Mouse (Mus musculus): ENCODE measurements around the gene Kremen1. TPM values are rescaled to one million over a fixed set of nuclear protein-coding genes. Genes with fewer than 3 reads are reported as not detected.

Kremen1 gene
- polyA plus RNA-seq, 1 experiment: 33.2 TPM

GRCm38 (mm10) chr11:5242158-5242557 is 19.2 kb downstream of the Kremen1 start:
- DNase-seq: no peak
- H3K4me1 ChIP-seq (ENCODE audit: control insufficient read depth, insufficient read depth, low read length): peaks cover 13% of the 10 kb centered on the region
- no peak for TF ChIP-seq POLR2A (IDR thresholded peaks at IDR 0.05; ENCODE audit: borderline replicate concordance, extremely low read depth, low read depth, low read length)
- TF ChIP-seq CTCF (IDR thresholded peaks at IDR 0.05; ENCODE audit: insufficient read depth, low read length): no peak
- no peak overlapping the region for H3K4me3 ChIP-seq (replicated peaks; ENCODE audit: extremely low read depth, low read depth, low read length)
- 73% methylated on average over 8 of the region's 8 CpGs for WGBS

DNA sequence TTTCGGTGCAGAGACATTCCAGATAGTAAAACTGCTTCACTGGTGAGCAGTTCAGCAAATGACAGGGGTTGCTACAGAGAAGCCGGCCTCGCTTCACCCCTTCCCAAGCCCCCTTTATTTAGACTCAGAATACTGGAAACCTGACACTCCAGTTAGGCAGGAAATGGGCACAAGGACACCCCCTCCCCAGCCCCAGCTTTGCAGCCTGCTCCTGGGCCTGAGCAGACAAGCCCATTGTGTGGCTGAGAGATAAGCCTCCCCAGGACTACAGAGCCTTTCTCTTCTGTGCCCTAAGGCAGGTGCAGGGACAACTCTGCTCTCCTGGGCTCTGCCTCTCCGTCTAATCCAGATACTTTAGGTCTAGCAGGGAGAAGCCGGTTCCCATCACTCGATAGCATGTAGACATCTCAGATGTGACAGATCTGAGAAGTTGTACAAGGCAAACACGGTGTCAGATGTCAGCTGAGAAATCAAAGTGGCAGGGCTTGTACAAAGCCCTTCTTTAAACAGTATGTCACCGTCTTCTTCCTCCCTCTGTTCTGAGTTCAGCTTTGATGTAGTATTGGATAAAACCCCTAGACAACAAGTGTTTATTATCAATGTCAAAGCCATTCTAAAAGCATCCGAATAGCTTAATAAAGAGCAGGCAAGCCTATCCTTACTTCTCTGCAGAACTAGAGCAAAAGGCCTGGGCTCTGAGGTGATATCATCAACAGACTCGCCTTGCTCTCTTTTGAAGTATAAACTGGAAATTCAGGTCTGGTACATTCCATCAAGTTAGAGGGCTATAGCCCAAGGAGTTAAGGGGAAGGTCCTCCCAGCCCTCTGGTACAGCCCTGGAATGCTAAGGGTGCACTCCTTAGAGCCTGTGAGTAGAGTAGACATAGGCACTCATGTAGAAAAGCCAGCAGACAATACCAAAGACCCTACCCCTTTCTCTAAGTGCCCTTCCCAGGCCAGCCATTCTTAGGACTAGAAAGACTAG is 21.4 kb downstream of the Kremen1 start:
- DNase-seq: no peak
- WGBS: 29% methylated on average over 10 of the region's 10 CpGs
- no peak overlapping the region for H3K4me3 ChIP-seq (replicated peaks; ENCODE audit: extremely low read depth, low read depth, low read length)
- TF ChIP-seq POLR2A (IDR thresholded peaks at IDR 0.05; ENCODE audit: borderline replicate concordance, extremely low read depth, low read depth, low read length): no peak
- TF ChIP-seq CTCF (IDR thresholded peaks at IDR 0.05; ENCODE audit: insufficient read depth, low read length): no peak
- peaks cover 8% of the 10 kb centered on the region for H3K4me1 ChIP-seq (ENCODE audit: control insufficient read depth, insufficient read depth, low read length)

- DNase-seq: no peak
- 44% methylated on average over 6 of the region's 6 CpGs for WGBS
- TF ChIP-seq CTCF (IDR thresholded peaks at IDR 0.05; ENCODE audit: insufficient read depth, low read length): no peak
- TF ChIP-seq POLR2A (IDR thresholded peaks at IDR 0.05; ENCODE audit: borderline replicate concordance, extremely low read depth, low read depth, low read length): no peak
- Histone ChIP-seq H3K4me1 (ENCODE audit: control insufficient read depth, insufficient read depth, low read length) (no peaks in the 10 kb centered on the region), H3K4me3 (replicated peaks; ENCODE audit: extremely low read depth, low read depth, low read length) (no peak overlapping the region)
Measured at GRCm38 (mm10) chr11:5219910-5220447, 41.4 kb downstream of the Kremen1 start.

- WGBS: 78% methylated on average over 4 of the region's 4 CpGs
Measured at GRCm38 (mm10) chr11:5219371-5219770, 42.0 kb downstream of the Kremen1 start.

GRCm38 (mm10) chr11:5215401-5216187 is 45.8 kb downstream of the Kremen1 start:
- TF ChIP-seq POLR2A (IDR thresholded peaks at IDR 0.05; ENCODE audit: borderline replicate concordance, extremely low read depth, low read depth, low read length) (no peak), CTCF (IDR thresholded peaks at IDR 0.05; ENCODE audit: insufficient read depth, low read length) (no peak)
- no peak for DNase-seq
- WGBS: 65% methylated on average over 14 of the region's 14 CpGs
- peaks cover 2% of the 10 kb centered on the region; the same call in 1 of the 2 replicates for H3K4me1 ChIP-seq (ENCODE audit: control insufficient read depth, insufficient read depth, low read length)
- no peak overlapping the region for H3K4me3 ChIP-seq (replicated peaks; ENCODE audit: extremely low read depth, low read depth, low read length)

More at GRCm38 (mm10) chr11:5219371-5219770, 42.0 kb downstream of the Kremen1 start:
- no peak for DNase-seq
- Histone ChIP-seq H3K4me1 (ENCODE audit: control insufficient read depth, insufficient read depth, low read length) (peaks cover 2% of the 10 kb centered on the region; the same call in 1 of the 2 replicates), H3K4me3 (replicated peaks; ENCODE audit: extremely low read depth, low read depth, low read length) (no peak overlapping the region)
- TF ChIP-seq POLR2A (IDR thresholded peaks at IDR 0.05; ENCODE audit: borderline replicate concordance, extremely low read depth, low read depth, low read length): no peak
- no peak for TF ChIP-seq CTCF (IDR thresholded peaks at IDR 0.05; ENCODE audit: insufficient read depth, low read length)

GRCm38 (mm10) chr11:5214483-5215040 is 46.8 kb downstream of the Kremen1 start:
- Histone ChIP-seq H3K4me1 (ENCODE audit: control insufficient read depth, insufficient read depth, low read length) (peaks cover 2% of the 10 kb centered on the region; the same call in 1 of the 2 replicates), H3K4me3 (replicated peaks; ENCODE audit: extremely low read depth, low read depth, low read length) (no peak overlapping the region)
- WGBS: 80% methylated on average over 6 of the region's 6 CpGs
- no peak for DNase-seq
- TF ChIP-seq POLR2A (IDR thresholded peaks at IDR 0.05; ENCODE audit: borderline replicate concordance, extremely low read depth, low read depth, low read length) (no peak), CTCF (IDR thresholded peaks at IDR 0.05; ENCODE audit: insufficient read depth, low read length) (no peak)

DNA sequence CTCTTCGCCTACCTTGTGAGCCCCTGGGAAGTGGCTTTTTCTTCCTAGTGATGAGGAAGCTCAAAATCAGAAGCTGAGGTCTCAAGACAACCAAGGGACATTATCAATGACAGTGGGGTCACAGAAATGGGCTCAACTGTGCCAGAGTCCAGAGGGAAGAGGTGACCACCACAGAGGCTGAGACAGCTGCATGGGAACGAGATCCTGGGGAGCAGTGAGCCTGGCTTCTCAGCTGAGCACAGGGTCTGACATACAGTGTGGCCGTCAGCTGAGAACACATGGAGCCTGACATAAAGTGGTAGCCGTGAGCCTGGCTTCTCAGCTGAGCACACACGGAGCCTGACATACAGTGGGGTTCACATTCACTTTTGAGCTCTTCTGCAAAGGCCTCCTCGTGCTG is 58.3 kb downstream of the Kremen1 start:
- 89% methylated on average over 6 of the region's 6 CpGs for WGBS
- TF ChIP-seq POLR2A (IDR thresholded peaks at IDR 0.05; ENCODE audit: borderline replicate concordance, extremely low read depth, low read depth, low read length): no peak
- TF ChIP-seq CTCF (IDR thresholded peaks at IDR 0.05; ENCODE audit: insufficient read depth, low read length): no peak
- Histone ChIP-seq H3K4me3 (replicated peaks; ENCODE audit: extremely low read depth, low read depth, low read length) (no peak overlapping the region), H3K4me1 (ENCODE audit: control insufficient read depth, insufficient read depth, low read length) (no peaks in the 10 kb centered on the region)
- DNase-seq: no peak

DNA sequence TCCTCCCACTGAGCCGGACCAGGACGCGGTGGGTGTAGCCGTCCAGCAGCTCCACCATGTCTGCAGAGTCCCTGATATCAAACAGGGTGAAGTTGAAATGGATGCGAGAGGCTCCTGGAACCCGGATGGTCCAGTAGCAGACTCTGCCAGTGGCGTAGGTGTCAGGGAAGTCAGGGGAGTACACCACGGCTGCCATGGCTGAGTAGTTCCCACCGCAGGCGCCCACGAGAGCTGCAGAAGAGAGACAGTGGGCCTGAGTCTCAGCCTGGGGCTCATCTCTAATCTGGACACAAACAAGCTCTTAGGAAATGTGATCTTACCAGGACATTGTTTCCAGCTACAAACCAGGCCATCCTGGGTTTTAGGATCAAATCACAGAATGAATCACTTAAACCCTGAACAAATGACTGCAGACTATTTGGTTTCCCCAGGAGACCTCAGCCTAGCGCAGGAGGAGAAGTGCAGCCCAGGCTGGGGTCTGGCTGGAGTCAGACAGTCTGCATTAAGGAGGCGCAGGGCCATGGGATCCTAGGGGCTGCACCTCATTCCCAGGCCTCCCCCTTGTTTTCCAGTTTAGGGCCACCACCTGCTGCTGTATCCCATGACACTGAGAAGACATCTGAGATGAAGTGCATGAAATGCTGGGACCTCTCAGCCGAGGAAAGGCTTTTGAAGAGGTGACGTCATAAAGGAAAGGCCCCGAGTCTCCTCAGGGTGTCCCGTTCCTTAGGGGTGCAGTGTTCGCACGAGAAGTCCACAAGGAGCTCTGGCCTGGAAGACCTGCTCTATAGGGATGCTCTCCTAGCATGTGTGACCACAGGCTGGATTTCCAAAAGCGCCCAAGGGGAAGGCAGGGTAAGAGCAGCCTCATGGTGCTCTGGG is 59.3 kb downstream of the Kremen1 start:
- WGBS: 91% methylated on average over 20 of the region's 20 CpGs

More for the DNA sequence above, 59.3 kb downstream of the Kremen1 start:
- TF ChIP-seq CTCF (IDR thresholded peaks at IDR 0.05; ENCODE audit: insufficient read depth, low read length) (no peak), POLR2A (IDR thresholded peaks at IDR 0.05; ENCODE audit: borderline replicate concordance, extremely low read depth, low read depth, low read length) (no peak)
- no peak for DNase-seq
- Histone ChIP-seq H3K4me3 (replicated peaks; ENCODE audit: extremely low read depth, low read depth, low read length) (no peak overlapping the region), H3K4me1 (ENCODE audit: control insufficient read depth, insufficient read depth, low read length) (no peaks in the 10 kb centered on the region)

All from lung, adult 2 months (tissue).